Mouse (Mus musculus): ENCODE results near the gene Plekhd1.

Gene Plekhd1

GRCm38 (mm10) chr12:80692269-80692972, at the start of gene Plekhd1:
Gene Plekhd1, plus strand, starts transcription at chr12:80692591.
- DNase-seq (ENCODE audit: low read depth, low spot score): no peak

- peak; percentile 76 for DNase-seq (ENCODE audit: low read depth, low spot score)
These were observed 49.4 kb upstream of the Plekhd1 start for GRCm38 (mm10) chr12:80642725-80643692.

- DNase-seq (ENCODE audit: low read depth, low spot score): peak; percentile 97
These were observed 48.5 kb upstream of the Plekhd1 start, which contains the start of the genes Slc39a9 and Erh for GRCm38 (mm10) chr12:80643693-80644505. Gene Slc39a9, plus strand, starts transcription at chr12:80643883. Gene Erh, minus strand, starts transcription at chr12:80644341.

GRCm38 (mm10) chr12:80644506-80644868, 47.9 kb upstream of the Plekhd1 start:
- no peak for DNase-seq (ENCODE audit: low read depth, low spot score)

GRCm38 (mm10) chr12:80646377-80646776, 46.0 kb upstream of the Plekhd1 start:
- no peak for DNase-seq (ENCODE audit: low read depth, low spot score)

- no peak for DNase-seq (ENCODE audit: low read depth, low spot score)
These were observed 38.3 kb upstream of the Plekhd1 start for GRCm38 (mm10) chr12:80653951-80654658.

GRCm38 (mm10) chr12:80654659-80655025, 37.7 kb upstream of the Plekhd1 start:
- no peak for DNase-seq (ENCODE audit: low read depth, low spot score)

GRCm38 (mm10) chr12:80658661-80659060, 33.7 kb upstream of the Plekhd1 start:
- no peak for DNase-seq (ENCODE audit: low read depth, low spot score)

- no peak for DNase-seq (ENCODE audit: low read depth, low spot score)
These were observed 30.1 kb upstream of the Plekhd1 start for GRCm38 (mm10) chr12:80662322-80662721.

GRCm38 (mm10) chr12:80663935-80664334, 28.5 kb upstream of the Plekhd1 start:
- no peak for DNase-seq (ENCODE audit: low read depth, low spot score)

- no peak for DNase-seq (ENCODE audit: low read depth, low spot score)
These were observed 24.0 kb upstream of the Plekhd1 start for GRCm38 (mm10) chr12:80668391-80668790.

- DNase-seq (ENCODE audit: low read depth, low spot score): peak; percentile 49
These were observed 19.2 kb upstream of the Plekhd1 start for GRCm38 (mm10) chr12:80673170-80673569.

GRCm38 (mm10) chr12:80681340-80681739, 11.1 kb upstream of the Plekhd1 start:
- DNase-seq (ENCODE audit: low read depth, low spot score): peak; percentile 14

- DNase-seq (ENCODE audit: low read depth, low spot score): no peak
These were observed 8.8 kb upstream of the Plekhd1 start for GRCm38 (mm10) chr12:80683554-80683953.

- DNase-seq (ENCODE audit: low read depth, low spot score): no peak
These were observed 8.1 kb upstream of the Plekhd1 start for GRCm38 (mm10) chr12:80684316-80684715.

- DNase-seq (ENCODE audit: low read depth, low spot score): no peak
These were observed 4.6 kb upstream of the Plekhd1 start for GRCm38 (mm10) chr12:80687788-80688211.

GRCm38 (mm10) chr12:80689696-80690095, 2.7 kb upstream of the Plekhd1 start:
- no peak for DNase-seq (ENCODE audit: low read depth, low spot score)

- DNase-seq (ENCODE audit: low read depth, low spot score): no peak
These were observed 710 bp upstream of the Plekhd1 start for GRCm38 (mm10) chr12:80691671-80692091.

- no peak for DNase-seq (ENCODE audit: low read depth, low spot score)
These were observed 1.3 kb downstream of the Plekhd1 start for GRCm38 (mm10) chr12:80693700-80694099.

- no peak for DNase-seq (ENCODE audit: low read depth, low spot score)
These were observed 2.6 kb downstream of the Plekhd1 start for GRCm38 (mm10) chr12:80695004-80695403.

Data from CD4-positive helper T cell, adult 2 months (primary cell).